Mouse (Mus musculus) stomach, embryonic 14.5 days (tissue): Measurements from ENCODE around the gene Ccpg1os. TPM values are rescaled to one million over a fixed set of nuclear protein-coding genes. Genes with fewer than 3 reads are reported as not detected.

Experiments used
- microRNA-seq: library from miRNA; unstranded; fragments of <30 nt; microRNA quantifications from one replicate; pipeline ENCODE4, GENCODE M21; 2016
- polyA plus RNA-seq: library from polyadenylated mRNA; unstranded; fragments of >200 nt; fragmentation: Nextera tagmentation; extraction: Ambion mirVana; gene quantifications from 2 replicates; pipeline ENCODE4 v1.2.1, GENCODE M21; 2014

The Ccpg1os gene
- polyA plus RNA-seq, 1 experiment from 2014 or later, result 12.4 TPM

Small RNAs within 50 kb of the gene (microRNA-seq; reads per million reads assigned to microRNA genes)
- not detected for gene Gm27353

Other genes starting within 250 kb of the Ccpg1os start
- 0.52 and 0.68 TPM in 2 replicates for gene Prtg, start 178.5 kb downstream of the Ccpg1os start, polyA plus RNA-seq
- gene Pygo1, start 59.7 kb downstream of the Ccpg1os start, polyA plus RNA-seq, result 6.8 and 7.4 TPM in 2 replicates
- 0.85 and 1.7 TPM in 2 replicates for gene Dyx1c1, start 26.6 kb downstream of the Ccpg1os start, polyA plus RNA-seq
- gene Gm44503, start 26.5 kb downstream of the Ccpg1os start, polyA plus RNA-seq, result not detected in 2 replicates
- 21.6 and 27.4 TPM in 2 replicates for gene Ccpg1, start within 50 bp of the Ccpg1os start, polyA plus RNA-seq
- gene Pigb, start 55.0 kb upstream of the Ccpg1os start, polyA plus RNA-seq, result 19.1 and 20.0 TPM in 2 replicates
- gene Rab27a, start 59.5 kb upstream of the Ccpg1os start, polyA plus RNA-seq, result 5.0 and 5.4 TPM in 2 replicates
- gene Khdc3, start 116.5 kb upstream of the Ccpg1os start, polyA plus RNA-seq, result 0.36 and 0.39 TPM in 2 replicates
- gene Gm20509, start 117.1 kb upstream of the Ccpg1os start, polyA plus RNA-seq, result not detected in 2 replicates
- gene Rsl24d1, start 128.0 kb upstream of the Ccpg1os start, polyA plus RNA-seq, result 111 and 114 TPM in 2 replicates